Mouse (Mus musculus): Measurements from ENCODE around the gene Fam217b.

The Fam217b gene

DNA sequence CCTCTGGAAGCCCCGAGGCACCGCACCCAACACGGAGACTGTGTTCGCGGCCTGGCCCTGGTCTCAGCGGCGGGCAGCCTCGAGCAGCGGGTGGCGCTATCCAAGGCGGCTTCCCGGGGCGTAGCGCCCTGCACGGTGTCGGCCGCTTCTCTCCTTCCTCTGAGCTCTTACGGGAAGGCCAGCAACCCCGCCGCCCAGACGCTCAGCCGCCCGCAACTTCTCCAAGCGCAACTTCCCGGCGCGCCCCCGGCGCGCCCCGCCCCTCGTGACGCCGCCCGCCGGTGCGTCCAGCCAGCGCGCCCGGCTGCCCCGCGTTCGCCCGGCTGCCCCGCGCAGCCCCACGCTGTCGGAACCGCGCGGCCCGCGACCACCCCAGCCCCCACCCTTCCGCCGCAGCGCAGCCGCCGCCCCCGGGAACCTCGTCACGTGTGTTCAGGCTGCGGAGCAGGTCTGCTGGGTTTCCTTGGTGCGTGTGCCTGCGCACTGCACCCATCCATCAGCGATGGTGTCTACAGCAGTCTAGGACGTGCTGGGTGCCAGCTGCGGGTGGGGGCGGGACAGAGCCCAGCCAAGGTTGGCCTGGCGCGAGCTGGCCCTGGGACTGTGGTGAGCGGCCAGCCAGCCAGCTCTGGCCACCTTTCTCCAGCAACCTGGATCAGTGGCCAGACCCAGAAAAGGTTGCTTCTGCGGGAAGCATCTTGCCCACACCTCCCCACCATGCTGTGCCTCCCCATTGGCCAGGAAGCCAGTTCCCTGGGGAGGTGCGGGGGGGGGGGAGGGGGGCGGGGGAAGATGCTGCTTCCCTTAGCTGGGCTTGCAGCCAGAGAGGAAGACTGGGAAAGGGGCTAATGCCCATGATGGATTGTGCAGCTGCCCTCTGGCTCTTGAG lies at the start of gene Fam217b, which contains the start of gene Ppp1r3d:
TSS of gene Fam217b (plus strand) at position 264 of the 889 bp plus-strand sequence.
TSS of gene Ppp1r3d (minus strand) at position 212 of the 889 bp plus-strand sequence.
- peak; percentile 57 for DNase-seq (ENCODE audit: low spot score)

DNA sequence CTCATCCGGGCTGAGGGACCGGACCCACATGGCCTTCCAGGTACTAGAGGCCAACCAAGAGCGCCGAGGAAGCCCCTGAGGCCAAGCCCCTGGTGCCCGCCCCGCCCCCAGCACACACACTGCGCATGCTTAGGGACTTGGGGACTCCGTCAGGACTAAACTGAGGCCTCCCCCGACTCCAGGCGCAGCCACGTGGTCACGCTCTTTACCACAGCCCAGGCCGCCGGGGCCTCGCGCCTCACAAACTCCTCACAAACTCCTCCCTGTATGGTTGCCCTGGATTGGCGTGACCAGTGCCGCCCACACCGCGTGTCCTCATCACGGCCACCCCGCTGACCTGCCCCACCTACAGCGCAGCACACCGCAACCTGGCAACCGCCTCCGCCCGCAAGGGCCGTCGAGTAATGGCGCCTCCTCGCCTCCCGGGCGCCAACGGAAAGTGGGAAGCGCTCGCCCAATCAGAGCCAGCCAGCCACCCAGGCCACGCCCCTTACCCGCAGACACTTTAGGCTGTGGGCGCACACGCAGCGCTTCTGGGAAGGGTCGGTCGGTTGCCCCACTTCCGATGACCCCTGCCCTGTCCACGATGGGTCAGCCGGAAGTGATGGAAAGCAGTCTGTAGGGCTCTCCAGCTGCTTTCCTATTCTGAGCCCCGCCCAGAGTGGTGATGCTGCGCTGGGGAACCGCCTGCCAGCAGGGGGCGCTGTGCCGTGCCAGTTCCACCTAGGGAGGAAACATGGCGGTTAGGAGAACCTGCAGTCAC lies 7.1 kb upstream of the Fam217b start, which contains the start of gene Sycp2:
TSS of gene Sycp2 (minus strand) at position 633 of the 763 bp plus-strand sequence.
- DNase-seq (ENCODE audit: low spot score) = peak; percentile 77

DNA sequence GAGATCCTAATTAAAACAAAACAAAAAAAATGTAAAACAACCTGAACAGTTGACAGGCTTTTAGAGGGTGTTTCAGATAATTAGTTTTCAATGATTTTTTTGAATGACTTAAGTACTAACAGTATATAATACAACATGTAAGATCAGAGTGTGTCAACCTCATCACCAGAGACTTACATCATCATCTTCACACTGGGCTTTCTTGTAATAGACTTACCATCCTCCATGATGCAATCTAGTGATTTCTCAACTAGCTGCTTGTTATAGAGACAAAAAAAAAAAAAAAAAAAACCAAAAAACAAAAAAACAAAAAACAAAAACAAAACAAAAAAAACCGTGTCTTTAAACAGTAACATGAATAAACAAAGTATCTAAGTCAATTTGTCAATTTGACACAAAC lies 5.3 kb upstream of the Fam217b start:
- no peak for DNase-seq (ENCODE audit: low spot score)

DNA sequence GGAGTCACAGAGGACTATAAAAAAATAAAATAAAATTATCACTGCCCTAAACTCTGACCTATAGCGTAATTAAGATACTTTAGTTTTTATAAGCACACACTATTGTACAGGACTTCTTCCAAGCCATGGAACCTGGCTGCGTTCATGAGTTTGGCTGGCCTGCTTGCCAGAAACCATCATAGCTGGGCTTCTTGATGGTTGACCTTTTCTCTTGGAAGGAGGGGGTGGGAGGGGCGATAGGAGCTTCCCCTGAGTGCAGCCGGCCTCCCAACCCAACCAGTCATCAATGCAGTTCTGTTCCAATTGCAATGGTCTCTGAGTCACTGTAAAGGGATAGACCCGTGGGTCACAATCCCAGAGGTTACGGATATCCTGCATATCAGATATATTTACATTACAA lies 4.0 kb upstream of the Fam217b start:
- no peak for DNase-seq (ENCODE audit: low spot score)

DNA sequence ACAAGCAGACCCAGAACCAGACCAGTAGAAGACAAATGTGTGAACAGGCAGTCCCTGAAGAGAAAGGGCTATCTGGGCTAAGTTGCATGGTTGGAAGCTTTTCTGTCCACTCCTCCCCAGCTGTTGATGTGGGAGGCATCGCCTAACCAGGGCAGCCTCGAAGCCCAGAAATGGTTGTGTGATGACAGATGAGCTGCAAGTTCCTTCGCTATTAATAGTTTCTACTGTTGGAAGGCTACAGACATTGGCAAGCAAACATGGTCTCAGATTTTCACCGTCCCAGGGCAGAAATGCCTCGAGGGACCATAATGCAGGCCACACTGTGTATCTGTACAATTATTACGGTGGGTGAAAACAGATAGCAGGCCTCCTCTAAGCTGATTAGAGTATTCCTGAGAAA lies 1.7 kb upstream of the Fam217b start:
- no peak for DNase-seq (ENCODE audit: low spot score)

DNA sequence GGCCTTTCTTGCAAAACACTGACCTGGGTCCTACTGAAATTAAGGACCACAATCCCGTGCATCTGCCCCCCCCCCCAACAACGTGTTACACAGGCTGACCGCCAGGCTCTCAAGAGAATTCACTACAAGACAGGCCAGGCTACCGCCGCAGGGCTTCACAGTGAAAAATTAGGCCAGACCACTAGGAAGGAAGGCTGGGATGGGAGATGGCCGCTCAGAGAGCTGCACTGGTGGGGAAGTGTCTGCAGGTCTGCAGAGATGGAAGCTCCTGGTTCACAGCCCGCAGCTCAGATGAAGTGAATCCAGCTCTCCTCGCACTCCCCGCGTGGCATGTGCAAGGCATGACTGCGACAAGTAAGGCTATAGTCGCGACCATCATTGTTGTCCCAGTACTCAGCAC lies 1.2 kb upstream of the Fam217b start:
- no peak for DNase-seq (ENCODE audit: low spot score)

DNA sequence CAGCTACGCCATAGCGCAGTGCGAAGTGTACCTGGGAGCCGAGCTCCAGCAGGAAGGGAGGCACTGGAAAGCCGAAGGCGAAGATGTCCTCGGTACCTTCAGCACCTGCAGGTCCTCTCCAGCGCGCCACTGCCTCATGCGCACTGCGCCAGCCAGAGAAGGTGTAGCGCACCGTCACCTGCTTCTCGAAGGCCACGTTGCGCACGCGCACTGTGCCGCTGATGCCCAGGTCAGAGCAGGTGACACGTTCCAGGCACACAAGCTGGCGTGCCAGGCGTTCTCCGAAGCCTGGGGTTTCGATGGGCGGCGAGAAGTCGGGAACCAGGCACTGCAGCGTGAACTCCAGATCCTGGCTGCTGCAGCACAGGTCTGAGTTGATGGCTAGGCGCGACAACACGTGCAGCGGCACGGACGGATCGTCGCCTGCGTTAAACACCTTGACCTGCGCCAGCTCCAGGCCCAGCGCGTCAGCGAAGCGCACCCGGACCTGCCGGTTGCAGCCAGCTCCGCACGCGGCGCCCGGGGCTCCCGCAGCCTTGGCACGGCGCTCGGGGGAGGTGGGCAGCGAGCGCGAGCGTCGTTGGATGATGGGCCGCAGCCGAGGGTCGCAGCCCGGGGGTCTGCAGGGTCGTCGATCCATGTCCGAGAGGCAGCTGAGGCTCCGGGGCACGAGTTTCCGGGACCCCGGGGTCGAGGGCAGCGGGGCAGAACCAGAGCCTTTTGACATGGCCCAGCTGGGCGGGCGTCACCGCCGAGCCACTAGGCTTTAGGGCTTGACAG lies 653 bp upstream of the Fam217b start:
- no peak for DNase-seq (ENCODE audit: low spot score)

DNA sequence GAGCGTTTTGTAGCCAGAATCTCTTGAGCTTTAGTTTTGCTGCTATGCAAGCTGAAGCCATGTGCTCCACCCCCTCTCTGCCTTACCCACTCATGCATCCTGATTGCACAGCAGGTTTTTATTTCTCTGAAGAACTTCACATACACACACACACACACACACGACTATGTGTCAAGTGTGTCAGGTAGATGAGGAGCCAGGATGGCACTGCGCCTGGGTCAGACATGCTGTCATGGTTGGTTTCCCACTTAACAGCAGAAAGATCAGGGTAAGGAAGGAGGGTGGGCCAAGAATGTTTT lies 775 bp downstream of the Fam217b start:
- DNase-seq (ENCODE audit: low spot score) = peak; percentile 37

DNA sequence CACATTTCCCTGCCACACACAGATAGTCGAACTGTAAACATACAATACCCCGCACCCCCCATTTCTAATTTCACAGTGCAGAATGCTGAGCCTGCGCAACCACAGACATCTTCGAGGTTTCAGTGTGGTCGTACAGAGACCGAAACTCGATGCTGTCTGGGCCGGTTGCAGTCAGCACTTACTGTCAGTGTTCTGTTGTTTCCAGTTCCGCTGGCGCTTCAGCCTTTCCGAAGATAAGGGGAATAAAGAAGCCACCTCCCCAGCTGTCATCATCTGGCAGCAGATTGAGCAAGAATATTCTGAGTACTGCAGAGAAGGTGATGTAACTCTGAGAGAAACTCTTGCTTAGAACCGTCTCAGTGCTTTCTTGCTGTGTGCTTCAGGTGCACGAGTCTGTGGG lies 2.1 kb downstream of the Fam217b start:
- peak; percentile 36 for DNase-seq (ENCODE audit: low spot score)

DNA sequence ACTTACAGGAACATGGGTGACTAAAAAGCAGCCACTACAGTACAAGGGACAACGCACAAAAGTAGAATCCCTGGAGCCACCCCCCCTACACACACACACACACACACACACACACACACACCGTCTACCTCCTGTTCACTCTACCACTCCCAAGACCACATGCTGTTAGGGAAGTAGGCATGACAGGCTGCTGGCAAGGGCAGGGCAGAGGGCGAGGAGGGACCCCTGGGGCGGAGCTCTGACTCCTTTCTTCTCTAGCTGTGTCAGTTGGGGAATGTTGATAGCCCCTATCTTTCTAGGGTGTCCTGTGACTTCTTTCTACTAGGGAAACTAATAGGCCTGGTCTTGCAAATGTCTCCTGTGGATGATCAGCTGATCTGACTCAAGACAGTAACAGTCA lies 2.6 kb downstream of the Fam217b start:
- DNase-seq (ENCODE audit: low spot score) = peak; percentile 32

DNA sequence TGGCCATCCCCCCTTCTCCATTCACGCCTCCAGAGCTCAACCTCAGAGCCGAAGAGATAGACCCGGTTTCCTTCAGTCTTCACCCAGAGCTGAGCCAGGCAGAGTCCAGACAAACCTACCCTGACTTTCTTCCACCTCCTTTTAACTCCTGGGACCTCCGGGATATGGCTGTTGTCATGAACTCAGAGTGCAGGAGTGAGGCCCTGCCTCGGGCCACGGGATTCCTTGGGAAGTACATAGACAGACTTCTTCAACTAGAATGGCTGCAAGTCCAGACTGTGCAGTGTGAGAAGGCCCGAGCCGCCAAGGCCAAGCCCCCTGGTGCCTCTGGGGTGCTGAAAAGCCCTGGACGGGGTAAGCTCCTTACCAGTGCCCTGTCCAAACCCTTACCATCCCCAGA lies 6.3 kb downstream of the Fam217b start:
- DNase-seq (ENCODE audit: low spot score) = peak; percentile 36

DNA sequence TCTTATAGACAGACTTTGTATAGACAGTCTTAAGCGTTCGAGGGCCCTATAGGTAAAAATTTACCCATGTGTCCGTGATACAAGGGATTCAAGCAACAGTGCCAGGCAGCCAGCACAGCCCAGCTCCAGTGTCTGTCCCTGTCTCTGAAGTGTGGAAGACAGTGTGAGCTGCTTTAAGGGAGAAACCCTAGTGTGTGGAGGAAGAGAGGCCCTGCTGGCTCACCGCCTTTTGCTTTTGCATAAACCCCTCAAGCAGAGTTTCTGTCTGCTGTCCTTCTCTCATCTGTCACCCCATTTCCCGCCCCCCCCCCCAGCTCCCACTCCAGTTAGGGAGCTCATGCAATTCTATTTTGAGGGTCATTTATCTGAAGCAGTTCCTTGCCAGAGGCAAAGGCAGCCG lies 7.3 kb downstream of the Fam217b start:
- DNase-seq (ENCODE audit: low spot score) = peak; percentile 20

DNA sequence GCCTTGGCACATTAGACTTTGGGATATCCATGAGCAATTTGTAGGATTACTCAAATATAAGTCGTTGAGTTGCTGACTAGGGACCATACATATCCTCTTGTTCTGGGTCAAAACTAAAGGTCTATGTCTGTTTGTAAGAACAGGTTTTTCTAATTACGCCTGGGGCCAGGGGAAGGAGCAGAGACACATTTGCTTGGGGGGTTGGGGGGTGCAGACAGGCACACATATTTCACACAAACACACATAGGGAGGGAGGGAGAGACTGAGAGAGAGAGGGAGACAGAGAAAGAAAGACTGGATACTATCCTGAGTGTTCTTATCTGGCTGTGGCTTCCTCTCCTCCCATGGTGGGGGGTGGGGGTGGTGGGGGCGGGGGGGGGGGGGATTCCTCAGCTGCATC lies 7.9 kb downstream of the Fam217b start:
- DNase-seq (ENCODE audit: low spot score) = peak; percentile 12

DNA sequence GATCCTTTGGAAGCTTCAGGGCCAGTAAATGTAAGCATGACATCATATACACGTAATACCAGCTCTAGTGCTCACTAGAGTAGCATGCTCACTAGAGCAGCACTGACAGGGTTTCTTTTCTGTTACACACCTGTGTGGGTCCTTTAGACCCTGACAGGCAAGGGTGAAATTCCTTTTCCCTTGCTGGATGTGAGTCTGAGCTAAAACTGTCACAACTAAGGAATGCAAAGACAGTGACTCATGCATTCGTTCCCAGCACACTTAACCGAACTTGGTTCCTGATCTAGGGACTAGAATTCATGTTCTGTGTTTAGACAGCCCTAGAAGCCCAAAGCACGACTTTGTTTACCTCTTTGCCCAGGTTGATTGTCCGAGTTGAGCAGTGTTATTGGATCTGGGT lies 8.9 kb downstream of the Fam217b start:
- DNase-seq (ENCODE audit: low spot score) = peak; percentile 4

DNA sequence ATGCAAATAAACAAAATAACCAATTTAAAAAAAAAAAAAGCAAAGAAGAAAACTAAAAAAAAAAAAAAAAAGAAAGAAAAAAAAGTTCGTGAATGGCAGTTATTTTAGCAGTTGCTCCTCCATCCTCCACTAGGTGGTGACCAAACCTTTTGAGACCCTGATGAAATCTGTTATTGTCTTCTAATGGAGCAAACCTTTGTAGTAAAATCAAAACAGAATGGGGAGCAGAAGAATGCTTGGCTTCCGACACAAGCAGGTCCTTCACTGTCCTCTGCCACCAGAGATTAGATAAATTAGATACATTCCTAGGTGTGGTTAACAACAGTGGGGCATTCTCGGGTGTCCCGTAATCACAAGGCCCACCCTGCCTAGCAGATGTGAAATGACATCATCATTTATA lies 11.9 kb downstream of the Fam217b start:
- peak; percentile 40 for DNase-seq (ENCODE audit: low spot score)

DNA sequence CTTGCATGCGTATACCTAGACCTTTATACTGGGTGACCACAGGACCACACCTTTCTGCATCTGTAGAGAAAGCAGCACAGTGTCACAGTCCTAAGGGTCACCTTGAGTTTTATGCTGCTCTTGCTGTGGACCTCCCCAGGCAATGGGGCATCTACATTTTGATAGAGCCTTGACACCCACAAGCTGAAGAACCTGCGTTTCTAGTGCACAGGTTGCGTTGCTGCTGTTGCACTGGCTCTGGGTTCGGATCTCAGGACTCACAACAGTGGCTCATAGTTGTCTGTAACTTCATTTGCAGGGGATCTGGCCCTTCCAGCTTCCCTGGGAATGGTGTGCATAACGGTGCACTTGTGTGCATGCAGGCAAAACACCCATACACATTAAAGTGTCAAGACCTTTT lies 12.9 kb downstream of the Fam217b start:
- peak; percentile 6 for DNase-seq (ENCODE audit: low spot score)

DNA sequence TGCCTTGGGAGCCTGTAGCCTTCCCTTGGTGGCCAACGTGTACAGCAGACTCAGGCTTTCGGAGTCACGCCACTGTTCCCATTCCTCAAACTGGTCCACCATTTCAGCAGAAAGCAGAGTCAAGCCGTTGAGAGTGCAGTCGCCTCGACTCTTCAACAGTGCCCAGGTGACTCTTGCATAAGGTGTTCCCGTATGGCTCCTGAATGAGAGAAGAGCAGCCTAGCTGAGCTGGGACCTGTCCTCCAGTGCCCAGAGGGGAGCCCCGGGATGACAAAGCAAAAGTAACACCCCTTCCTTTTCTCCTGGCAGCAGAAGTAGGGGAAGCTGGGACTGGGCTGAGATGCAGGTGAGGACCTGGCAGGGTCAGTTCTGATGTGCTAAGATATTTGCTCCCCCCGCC lies 13.9 kb downstream of the Fam217b start:
- DNase-seq (ENCODE audit: low spot score) = no peak

DNA sequence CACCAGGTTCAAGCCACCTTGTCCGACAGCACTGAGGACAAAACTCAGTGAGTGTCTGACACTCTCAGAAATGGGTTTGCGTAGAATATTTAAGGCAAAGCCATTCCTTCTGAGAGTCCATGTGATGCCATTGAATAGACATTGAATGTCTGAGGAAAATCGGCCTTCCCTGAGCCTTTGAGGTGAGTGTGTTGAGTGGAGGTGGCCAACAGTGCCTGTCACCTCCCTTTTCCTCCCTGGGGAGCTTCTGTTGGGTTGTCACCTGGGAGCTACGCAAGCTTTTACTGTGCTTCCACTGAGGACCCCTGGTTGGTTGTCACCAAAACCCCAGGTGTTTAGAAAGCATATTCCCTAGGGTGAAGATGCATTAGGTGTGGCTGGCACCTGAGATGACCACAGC lies 14.4 kb downstream of the Fam217b start:
- DNase-seq (ENCODE audit: low spot score) = no peak

DNA sequence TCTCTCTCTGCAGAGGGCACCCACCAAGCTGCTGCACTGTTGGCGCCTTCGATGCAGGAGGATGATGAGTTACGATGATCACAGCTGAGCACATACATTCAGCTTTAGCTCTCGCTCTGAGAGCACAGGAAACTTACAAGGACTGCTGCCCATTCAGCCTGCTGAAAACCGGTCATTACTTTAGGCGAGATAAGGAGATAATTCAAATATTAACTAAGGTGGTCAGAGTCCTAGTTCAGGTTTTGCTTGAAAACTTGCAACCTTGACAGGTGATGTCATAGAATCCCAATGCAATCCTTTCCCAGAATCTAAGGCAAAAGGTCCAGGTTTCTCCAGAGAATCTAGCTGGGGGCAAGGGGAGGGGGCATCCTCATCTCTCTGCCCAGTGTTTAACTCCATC lies 15.1 kb downstream of the Fam217b start:
- no peak for DNase-seq (ENCODE audit: low spot score)

DNA sequence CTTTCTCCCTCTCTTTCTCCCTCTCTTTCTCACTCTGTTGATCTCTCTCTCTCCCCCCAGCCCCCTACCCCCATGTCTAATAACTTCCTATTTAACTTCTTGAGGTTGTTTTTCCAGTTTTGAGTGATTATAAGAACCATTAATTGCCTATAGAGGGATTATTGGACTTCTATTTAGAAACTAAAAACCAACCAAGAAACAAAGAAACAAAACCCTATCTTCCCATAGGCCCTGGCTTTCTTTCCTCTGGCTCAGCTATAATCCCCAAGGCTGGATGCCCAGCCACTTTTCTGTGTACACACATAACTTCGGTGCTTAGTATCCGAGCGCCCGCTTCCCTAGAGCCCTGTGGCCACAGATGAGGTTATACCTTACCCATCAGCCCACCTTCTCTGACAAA lies 15.9 kb downstream of the Fam217b start, which contains the start of gene Cdh26:
TSS of gene Cdh26 (plus strand) at position 301 of the 400 bp plus-strand sequence.
- DNase-seq (ENCODE audit: low spot score) = no peak

DNA sequence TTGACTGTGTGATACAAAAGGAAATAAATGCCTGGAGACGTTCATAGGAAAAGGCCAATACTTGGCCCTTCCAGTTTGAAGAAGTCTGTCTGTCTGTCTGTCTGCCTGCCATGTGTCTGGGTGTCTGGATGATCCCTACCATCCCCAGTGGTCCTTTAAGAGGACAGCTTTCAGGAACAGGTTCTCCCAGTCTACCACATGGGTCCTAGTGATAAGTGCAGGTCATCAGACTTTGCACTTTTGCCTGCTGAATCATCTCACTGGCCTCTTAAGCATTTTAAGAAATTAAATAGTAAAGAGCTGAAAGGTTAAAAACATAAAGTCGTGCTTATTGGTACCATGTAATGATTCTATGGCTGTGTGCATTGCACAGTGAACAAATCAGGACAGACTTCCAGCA lies 19.2 kb downstream of the Fam217b start:
- no peak for DNase-seq (ENCODE audit: low spot score)

DNA sequence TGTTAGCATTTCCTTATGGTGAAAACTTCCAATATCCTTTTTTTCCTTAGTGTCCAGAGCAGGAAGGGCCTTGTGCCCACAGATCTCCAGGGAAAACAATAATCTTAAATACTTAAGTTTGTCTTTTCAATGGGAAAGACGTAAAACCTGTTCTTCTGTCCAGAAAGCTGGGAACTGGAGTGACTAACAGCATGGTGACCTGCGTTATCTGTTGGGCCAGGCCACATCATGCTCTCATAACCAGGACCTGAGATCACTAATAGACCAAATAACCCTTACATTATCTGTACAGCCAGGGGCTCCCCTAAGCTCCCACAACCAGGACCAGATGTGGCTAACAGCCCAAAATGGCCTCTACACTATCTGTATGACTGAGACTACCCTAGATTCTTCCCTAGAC lies 19.6 kb downstream of the Fam217b start:
- DNase-seq (ENCODE audit: low spot score) = no peak

Data from testis, postnatal 10 days (tissue).